Mouse (Mus musculus) CH12.LX (cell line): ENCODE measurements around the gene Fam221b. TPM values are rescaled to one million over a fixed set of nuclear protein-coding genes. Genes with fewer than 3 reads are reported as not detected.

Source experiments
- DNase-seq: peaks from one replicate; pipeline ENCODE4 v3.0.0-alpha.2; 2013; ENCODE audit errors: extremely low read depth
- H3K27ac ChIP-seq: 2 replicates; pipeline ENCODE4 v1.5.1; 2012; ENCODE audit warnings: low read depth, mild to moderate bottlenecking, control low read depth, moderate library complexity; ENCODE audit not compliant: insufficient read depth
- H3K27me3 ChIP-seq: replicated peaks from 2 replicates; pipeline ENCODE3; 2012; ENCODE audit warnings: inconsistent platforms
- H3K36me3 ChIP-seq, 2 experiments: replicated peaks in 1 of 2; 2 replicates each; pipeline versions ENCODE3 to v1.6.1; 2012; ENCODE audit warnings: inconsistent platforms in 1 of 2, low read length in 1 of 2, mild to moderate bottlenecking in 1 of 2, mixed read lengths in 1 of 2, moderate library complexity in 1 of 2; ENCODE audit not compliant: control insufficient read depth in 1 of 2, insufficient read depth in 1 of 2
- H3K4me1 ChIP-seq, 2 experiments: 2 replicates each; pipeline ENCODE4 v1.6.1; 2012; ENCODE audit warnings: inconsistent platforms in 1 of 2, moderate library complexity in 1 of 2; ENCODE audit not compliant: insufficient read depth in 2 of 2, control insufficient read depth in 1 of 2
- H3K4me2 ChIP-seq: 2 replicates; pipeline ENCODE4 v1.6.1; 2012; ENCODE audit warnings: low read depth, mild to moderate bottlenecking, control low read depth; ENCODE audit not compliant: poor library complexity, insufficient read depth, severe bottlenecking
- H3K4me3 ChIP-seq, 3 experiments: fragments of 150-350 bp in 1 of 3; sonication (generic) in 1 of 3; replicated peaks in 1 of 3; 2 replicates each; pipeline versions ENCODE3 to v1.5.1; 2011 to 2012; ENCODE audit warnings: low read depth in 2 of 3, low read length in 2 of 3, mild to moderate bottlenecking in 2 of 3, moderate library complexity in 2 of 3, control low read depth in 1 of 3, improper control_type of control experiment in 1 of 3, inconsistent platforms in 1 of 3, mixed read lengths in 1 of 3; ENCODE audit not compliant: poor library complexity in 1 of 3
- H3K79me2 ChIP-seq: replicated peaks from 2 replicates; pipeline ENCODE4 v1.6.1; 2012; ENCODE audit warnings: mild to moderate bottlenecking, moderate library complexity; ENCODE audit not compliant: control insufficient read depth, poor library complexity, insufficient read depth, severe bottlenecking; ENCODE audit errors: extremely low read depth
- H3K9ac ChIP-seq: 2 replicates; pipeline ENCODE4 v1.6.1; 2012; ENCODE audit warnings: low read depth, mild to moderate bottlenecking, control low read depth, moderate library complexity; ENCODE audit not compliant: insufficient read depth
- H3K9me3 ChIP-seq: replicated peaks from 2 replicates; pipeline ENCODE3; 2012; ENCODE audit warnings: low read length, inconsistent platforms, mixed read lengths
- CHD1 ChIP-seq: IDR thresholded peaks from 2 replicates; pipeline ENCODE4 v1.6.1; 2012; ENCODE audit warnings: low read depth, low read length, improper control_type of control experiment, inconsistent platforms
- CHD2 ChIP-seq: IDR thresholded peaks from 2 replicates; pipeline ENCODE4 v1.6.1; 2011; ENCODE audit warnings: low read length, improper control_type of control experiment
- ELF1 ChIP-seq: IDR thresholded peaks from 2 replicates; pipeline ENCODE4 v1.6.1; 2014; ENCODE audit warnings: low read depth, mild to moderate bottlenecking, inconsistent platforms, low read length, improper control_type of control experiment
- ETS1 ChIP-seq: conservative IDR thresholded peaks from 2 replicates; pipeline ENCODE4 v1.6.1; 2012; ENCODE audit warnings: low read depth, mild to moderate bottlenecking, inconsistent platforms, low read length, improper control_type of control experiment, moderate library complexity
- GABPA ChIP-seq: IDR thresholded peaks from 2 replicates; pipeline ENCODE4 v1.6.1; 2012; ENCODE audit warnings: low read depth, low read length, improper control_type of control experiment, inconsistent platforms; ENCODE audit not compliant: insufficient replicate concordance
- IRF4 ChIP-seq: IDR thresholded peaks from 2 replicates; pipeline ENCODE4 v1.6.1; 2014; ENCODE audit warnings: low read depth, mild to moderate bottlenecking, inconsistent platforms, low read length, improper control_type of control experiment
- MAFK ChIP-seq: IDR thresholded peaks from 2 replicates; pipeline ENCODE4 v1.6.1; 2011; ENCODE audit warnings: low read length, improper control_type of control experiment; ENCODE audit not compliant: insufficient replicate concordance
- MAX ChIP-seq: IDR thresholded peaks from 2 replicates; pipeline ENCODE4 v1.6.1; 2011; ENCODE audit warnings: low read length, improper control_type of control experiment
- MXI1 ChIP-seq: IDR thresholded peaks from 2 replicates; pipeline ENCODE4 v1.6.1; 2011; ENCODE audit warnings: mild to moderate bottlenecking, low read depth, low read length, improper control_type of control experiment
- MYC ChIP-seq: IDR thresholded peaks from 2 replicates; pipeline ENCODE4 v1.6.1; 2011; ENCODE audit warnings: low read depth, mild to moderate bottlenecking, improper control_type of control experiment, low read length
- NRF1 ChIP-seq: IDR thresholded peaks from 2 replicates; pipeline ENCODE4 v1.6.1; 2014; ENCODE audit warnings: low read depth, mild to moderate bottlenecking, inconsistent platforms, low read length, improper control_type of control experiment, moderate library complexity
- PAX5 ChIP-seq: IDR thresholded peaks from 2 replicates; pipeline ENCODE4 v1.6.1; 2012; ENCODE audit warnings: low read length, inconsistent platforms, mixed read lengths
- POLR2A ChIP-seq: IDR thresholded peaks from 2 replicates; pipeline ENCODE4 v1.6.1; 2011; ENCODE audit warnings: low read depth, mild to moderate bottlenecking, improper control_type of control experiment, low read length
- POLR2AphosphoS2 ChIP-seq: IDR thresholded peaks from 2 replicates; pipeline ENCODE4 v1.6.1; 2011; ENCODE audit warnings: low read depth, low read length, improper control_type of control experiment
- RCOR1 ChIP-seq: conservative IDR thresholded peaks from 2 replicates; pipeline ENCODE4 v1.6.1; 2012; ENCODE audit warnings: low read depth, mild to moderate bottlenecking, inconsistent platforms, low read length, improper control_type of control experiment
- SMC3 ChIP-seq: IDR thresholded peaks from 2 replicates; pipeline ENCODE4 v1.6.1; 2011; ENCODE audit warnings: low read depth, low read length, improper control_type of control experiment
- TCF12 ChIP-seq: IDR thresholded peaks from 2 replicates; pipeline ENCODE4 v1.6.1; 2014; ENCODE audit warnings: low read depth, mild to moderate bottlenecking, inconsistent platforms, low read length, improper control_type of control experiment
- ZMIZ1 ChIP-seq: IDR thresholded peaks from 2 replicates; pipeline ENCODE4 v1.6.1; 2012; ENCODE audit warnings: low read depth, mild to moderate bottlenecking, inconsistent platforms, low read length, improper control_type of control experiment
- ZNF384 ChIP-seq: IDR thresholded peaks from 2 replicates; pipeline ENCODE4 v1.6.1; 2012; ENCODE audit warnings: low read depth, low read length, improper control_type of control experiment, inconsistent platforms
- dilution Hi-C: fragments of 300-500 bp; cut with MboI; formaldehyde crosslinking; loops from 2 replicates; pipeline ENCODE4 v1.14.3; 2020; ENCODE audit warnings: low sequenced_read_pairs; ENCODE audit not compliant: extremely low pct_unique_long_range_greater_than_20kb, extremely low pct_ligation_motif_present
- in situ Hi-C: fragments of 300-500 bp; cut with MboI; formaldehyde crosslinking; loops from 3 replicates; pipeline ENCODE4 v1.14.3; 2019; ENCODE audit warnings: low sequenced_read_pairs, low pct_ligation_motif_present, low pct_unique_long_range_greater_than_20kb, mixed read lengths
- polyA plus RNA-seq: library from polyadenylated mRNA; unstranded; fragments of >175 nt; gene quantifications from 2 replicates; pipeline ENCODE4 v1.2.1, GENCODE M21; 2012; ENCODE audit warnings: low read depth; ENCODE audit not compliant: insufficient read length
- total RNA-seq, 2 experiments: library from RNA; depleted of rRNA; stranded (reverse); fragments of 300-350 nt in 1 of 2; fragments of >200 nt in 1 of 2; gene quantifications; 2 replicates each; pipeline ENCODE4 v1.2.3; 2012 to 2014

Fam221b gene
- total and polyA plus RNA-seq, 3 experiments, result 0.07 to 6.3 TPM; not detected in 1

- TF ChIP-seq ZMIZ1, result no peak
- no peak for TF ChIP-seq MAFK
- no peak for TF ChIP-seq PAX5
- TF ChIP-seq TCF12, result no peak
- peak; percentile 55; the same call in 1 of the 2 replicates for TF ChIP-seq MYC
- TF ChIP-seq GABPA, result no peak
Measured at GRCm38 (mm10) chr4:43630030-43630581, 38.8 kb downstream of the Fam221b start (continued).

GRCm38 (mm10) chr4:43629106-43629817 lies 39.7 kb downstream of the Fam221b start:
- H3K9me3 ChIP-seq, result peaks cover 26% of the 10 kb centered on the region
- dilution Hi-C loops (no loop called here), in situ Hi-C loops (loop anchor here (10.0 kb wide), 1 partner anchor 86 kb away; the partner anchor contains the start of gene Olfr71)
- no peak overlapping the region for H3K4me3 ChIP-seq
- TF ChIP-seq RCOR1, result no peak
- TF ChIP-seq CHD1, result no peak
- no peak for TF ChIP-seq POLR2AphosphoS2
- TF ChIP-seq ZNF384, result no peak
- no peak for TF ChIP-seq NRF1
- TF ChIP-seq POLR2A, result peak; percentile 45; the same call in 1 of the 2 replicates
- peak; percentile 72; the same call in 1 of the 2 replicates for TF ChIP-seq MAX
- no peak for TF ChIP-seq ETS1
- TF ChIP-seq MXI1, result 0 out of 2 replicates have a peak, but pooled peaks have one; percentile 23
- no peak for TF ChIP-seq SMC3
- no peak for TF ChIP-seq ELF1
- peak; percentile 98 for TF ChIP-seq CHD2
- no peak for TF ChIP-seq IRF4
- TF ChIP-seq MYC, result no peak
- no peak overlapping the region; the same call in 1 of the 2 replicates for H3K9ac ChIP-seq
- peak overlapping the region; percentile 52; the same call in 1 of the 2 replicates for H3K4me2 ChIP-seq
- H3K27me3 ChIP-seq, result peaks cover 65% of the 10 kb centered on the region
- no peak for DNase-seq
- H3K79me2 ChIP-seq, result no peaks in the 10 kb centered on the region
- H3K4me1 ChIP-seq, result no peaks in the 10 kb centered on the region
- H3K27ac ChIP-seq, result no peak overlapping the region
- H3K36me3 ChIP-seq, result no peaks in the 10 kb centered on the region
